Mouse (Mus musculus): Measurements from ENCODE around the gene Ogfrl1.
"Not testable (repeated sequence)": the region's sequence is repeated elsewhere in the genome, so short reads cannot be mapped to it uniquely, and the experiment has no call there.

The Ogfrl1 gene

DNA sequence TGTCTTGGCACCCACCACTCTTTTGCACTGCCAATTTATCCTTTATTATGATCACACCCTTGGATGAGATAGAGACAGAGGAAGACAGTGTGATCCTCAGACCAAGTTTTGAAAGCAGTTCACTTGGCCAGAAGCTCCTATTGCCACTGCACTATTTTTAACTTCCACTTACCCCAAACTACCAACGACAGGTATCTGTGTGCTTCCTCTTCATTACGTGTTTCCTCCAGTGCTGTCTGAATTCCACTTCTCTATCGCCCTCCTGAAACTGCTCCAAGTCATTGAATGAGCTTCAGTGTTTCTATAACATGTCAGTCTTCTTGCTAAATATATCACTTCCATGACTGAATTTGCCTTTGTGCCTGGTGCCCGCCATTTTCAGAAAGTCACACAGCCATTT, at the start of gene Ogfrl1:
Gene Ogfrl1 (minus strand): TSS at position 150 of the 400 bp plus-strand sequence.
- DNase-seq (ENCODE audit: low read depth) = no peak

DNA sequence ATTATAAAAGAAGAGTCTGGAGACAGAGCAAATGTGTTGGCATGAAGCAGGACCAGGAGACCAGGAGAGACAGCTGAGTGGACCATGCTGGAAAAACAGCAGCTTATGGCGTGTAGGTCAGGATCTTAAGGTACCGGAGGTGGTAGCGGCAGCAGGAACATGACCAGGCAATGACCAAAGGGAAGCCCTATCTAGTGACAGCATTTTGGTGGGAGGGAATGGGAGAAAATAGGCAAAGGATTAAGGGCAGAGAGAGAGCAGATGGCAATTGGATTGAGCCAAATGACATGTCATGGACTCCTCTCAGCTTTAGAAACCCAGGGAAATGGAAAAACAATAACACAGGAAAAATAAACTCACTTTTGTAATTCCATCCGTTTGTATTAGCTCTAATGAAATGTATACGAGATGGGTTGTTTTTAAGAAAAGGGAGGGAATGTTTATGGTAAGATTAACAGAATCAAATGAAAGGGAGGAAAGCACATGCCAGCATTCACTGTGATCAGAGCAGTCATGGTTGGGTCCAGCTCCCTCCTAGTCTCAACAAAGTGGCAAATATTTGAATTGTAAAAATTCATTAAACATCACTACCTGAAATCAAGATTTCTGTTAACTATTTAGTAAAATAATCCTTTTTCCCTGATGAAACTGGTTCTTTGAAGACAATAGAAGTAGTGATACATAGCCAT, 48.3 kb upstream of the Ogfrl1 start:
- no peak for DNase-seq (ENCODE audit: low read depth)

DNA sequence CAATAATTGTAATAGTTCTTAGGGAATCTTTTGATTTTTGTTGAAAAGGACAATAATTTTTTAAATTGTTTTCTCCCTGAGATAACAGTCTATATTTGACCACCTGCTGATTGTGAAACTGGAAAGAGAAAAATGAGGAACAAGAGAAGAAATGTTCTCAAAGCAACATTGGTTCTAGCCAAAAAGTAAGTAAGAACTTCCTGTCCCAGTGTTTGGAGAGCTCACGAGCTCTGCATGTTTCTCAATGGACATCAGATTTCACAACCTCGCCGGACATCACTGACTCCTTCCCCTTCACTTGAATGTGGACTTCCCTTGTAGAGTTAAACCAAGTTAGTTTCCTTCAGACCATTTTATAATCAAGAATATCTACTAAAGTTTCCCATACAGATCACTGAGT, 36.0 kb upstream of the Ogfrl1 start:
- DNase-seq (ENCODE audit: low read depth) = no peak

DNA sequence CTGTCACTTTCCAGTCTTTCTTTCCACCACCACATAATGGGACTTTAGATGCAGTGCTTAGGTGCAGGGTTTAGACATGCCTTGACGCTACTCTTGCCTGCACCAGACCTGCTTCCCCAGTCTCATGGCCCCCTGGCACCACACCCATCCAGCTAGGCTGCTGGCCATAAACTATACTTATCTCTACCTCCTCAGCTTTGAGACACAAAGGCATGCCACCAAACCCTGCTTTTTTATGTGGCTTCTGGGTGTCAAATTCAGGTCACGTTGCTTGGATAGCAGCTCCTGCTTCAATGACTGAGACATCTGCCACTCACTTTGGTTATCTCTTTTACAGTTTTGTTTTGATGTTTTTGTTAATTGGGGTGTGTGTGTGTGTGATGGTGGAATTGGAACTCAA, 28.9 kb upstream of the Ogfrl1 start:
- no peak for DNase-seq (ENCODE audit: low read depth)

DNA sequence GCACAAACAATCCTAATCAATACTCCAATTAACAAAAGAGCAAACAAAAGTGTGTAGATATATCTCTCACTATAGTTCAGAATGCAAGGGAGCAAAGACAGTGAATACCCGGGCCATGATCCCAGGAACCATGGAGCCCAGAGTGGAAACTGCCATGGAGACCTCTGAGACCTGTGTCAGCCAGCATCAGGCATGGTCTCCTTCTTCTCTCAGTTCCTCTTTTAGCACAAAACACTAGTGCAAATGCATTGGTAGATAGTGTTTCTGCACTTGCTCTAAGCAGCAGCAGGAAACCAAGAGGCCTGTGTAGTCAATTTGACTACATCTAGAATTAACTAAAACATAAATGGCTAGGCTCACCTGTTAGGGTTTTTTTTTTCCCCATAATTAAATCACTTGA, 21.4 kb upstream of the Ogfrl1 start:
- no peak for DNase-seq (ENCODE audit: low read depth)

DNA sequence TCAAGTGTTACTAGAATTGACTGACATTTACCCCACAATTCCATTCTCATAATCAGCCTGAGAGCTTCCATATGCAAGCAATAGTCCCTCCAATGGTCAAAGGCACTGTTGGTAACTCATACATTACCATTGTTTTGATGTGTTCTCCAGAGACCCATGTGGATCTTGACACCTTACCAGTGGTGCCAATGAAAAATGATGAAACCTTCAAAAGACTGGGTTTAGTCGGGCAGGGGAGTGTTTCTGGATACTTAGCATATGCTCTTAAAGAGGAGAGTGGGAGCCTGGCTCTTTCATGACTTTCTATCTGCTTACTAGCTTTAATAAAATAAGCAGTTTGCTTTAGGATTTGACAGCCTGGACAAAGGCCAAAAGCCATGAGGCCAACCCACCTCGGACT, 20.5 kb upstream of the Ogfrl1 start:
- DNase-seq (ENCODE audit: low read depth) = no peak

DNA sequence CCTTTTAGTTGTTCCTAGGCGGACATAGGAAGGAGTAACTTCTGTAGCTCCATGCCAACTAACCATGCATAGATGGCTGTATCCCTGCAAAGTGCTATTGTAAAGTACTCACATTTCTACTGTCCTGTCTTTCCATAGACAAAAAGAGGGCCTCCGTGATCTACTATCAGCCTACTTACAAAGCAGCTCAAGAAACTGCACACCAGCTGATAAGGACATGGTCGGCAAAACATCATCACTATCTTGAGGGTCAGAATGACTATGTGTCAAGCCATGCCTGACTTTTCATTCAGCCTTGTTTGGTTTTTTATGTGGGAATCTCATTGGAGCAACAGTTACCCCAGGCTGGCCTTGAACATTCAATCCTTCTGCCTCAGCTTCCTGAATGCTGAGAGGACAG, 20.0 kb upstream of the Ogfrl1 start:
- no peak for DNase-seq (ENCODE audit: low read depth)

DNA sequence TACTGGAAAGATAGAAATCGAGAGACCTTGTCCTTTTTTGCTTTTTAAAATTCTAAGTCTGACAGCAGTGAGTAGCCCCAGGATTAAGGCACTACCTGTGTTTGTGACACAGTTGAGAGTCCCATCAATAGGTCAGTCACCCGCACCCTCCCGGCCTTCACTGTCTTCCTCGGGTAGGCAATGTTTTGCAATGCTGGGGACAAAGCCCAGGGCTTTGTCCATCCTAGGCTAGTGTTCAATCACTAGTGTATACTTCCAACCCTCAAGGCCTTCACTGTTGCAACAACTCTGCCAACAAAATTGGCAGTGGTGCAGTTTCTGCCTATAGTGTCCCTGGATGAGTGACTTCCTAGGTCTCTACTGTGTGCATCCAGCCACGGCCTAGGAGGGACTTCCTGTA, 14.0 kb upstream of the Ogfrl1 start:
- no peak for DNase-seq (ENCODE audit: low read depth)

DNA sequence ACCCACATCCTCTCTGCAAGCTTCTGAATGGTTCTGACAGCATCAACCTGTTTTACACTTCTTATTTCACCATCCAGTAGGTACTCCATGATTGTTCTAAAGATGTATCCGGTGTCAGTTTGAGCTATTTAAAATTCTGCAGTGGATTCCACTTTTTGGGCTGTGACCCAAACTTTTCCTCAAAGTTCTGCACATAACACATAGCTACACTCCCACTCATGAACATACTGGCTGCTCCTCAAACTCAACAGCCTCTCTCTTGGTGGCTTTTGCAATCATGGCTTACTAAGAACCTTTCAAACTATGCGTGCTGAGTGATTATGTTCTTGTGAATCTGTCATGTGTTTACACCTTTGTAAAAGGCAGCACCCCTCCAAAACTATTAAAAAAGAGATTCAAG, 12.4 kb upstream of the Ogfrl1 start:
- no peak for DNase-seq (ENCODE audit: low read depth)

DNA sequence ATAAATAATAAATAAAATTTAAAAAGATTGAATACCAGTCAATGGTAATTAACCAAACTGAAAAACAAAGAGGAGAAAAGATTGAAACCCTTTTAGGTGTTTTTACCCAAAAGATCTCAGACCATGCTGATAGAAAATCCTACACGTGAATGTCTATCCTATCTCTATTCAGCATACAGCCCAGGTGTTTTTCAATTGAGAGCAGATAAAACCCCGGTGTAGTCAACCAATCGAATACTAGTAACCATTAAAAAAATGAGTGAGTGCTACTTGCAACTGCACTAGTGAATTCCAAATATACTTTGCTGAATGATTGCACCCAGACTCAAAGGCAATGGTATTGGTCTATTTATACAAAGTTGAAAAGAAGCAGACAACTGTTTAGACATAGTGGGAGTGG, 4.8 kb upstream of the Ogfrl1 start:
- DNase-seq (ENCODE audit: low read depth) = no peak

DNA sequence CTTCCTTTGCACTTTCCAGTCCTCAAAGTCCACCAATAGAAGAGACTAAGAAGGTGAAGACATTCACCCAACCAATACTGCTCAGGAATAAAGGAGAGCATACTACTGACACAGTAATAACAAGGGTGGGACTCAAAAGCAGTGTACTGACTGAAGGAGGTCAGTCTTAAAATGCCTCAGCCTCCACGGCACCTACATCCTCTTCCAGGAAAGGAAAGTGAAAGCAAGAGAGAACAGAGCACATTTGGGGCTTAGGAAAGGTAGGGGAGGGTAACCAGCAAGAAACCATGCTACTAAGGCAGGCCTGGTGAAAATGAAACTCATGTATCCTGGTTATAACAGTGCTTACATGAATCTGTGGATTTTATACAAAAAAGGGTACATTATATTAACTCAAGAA, 2.0 kb upstream of the Ogfrl1 start:
- peak; percentile 43 for DNase-seq (ENCODE audit: low read depth)

DNA sequence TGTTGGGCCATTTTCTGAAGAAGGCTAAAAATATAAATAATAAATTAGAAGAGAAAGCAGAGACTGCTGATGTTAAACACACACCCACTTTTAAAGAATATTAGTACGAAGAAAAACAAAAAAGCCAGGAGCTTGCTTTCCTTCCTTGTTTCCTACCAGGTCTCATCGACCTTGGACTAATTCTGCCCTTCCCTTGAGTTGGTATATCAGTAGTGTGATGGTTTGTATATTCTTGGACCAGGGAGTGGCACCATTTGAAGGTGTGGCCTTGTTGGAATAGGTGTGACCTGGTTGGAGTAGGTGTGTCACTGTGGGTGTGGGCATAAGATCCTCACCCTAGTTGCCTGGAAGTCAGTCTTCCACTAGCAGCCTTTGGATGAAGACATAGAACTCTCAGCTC, 3.2 kb downstream of the Ogfrl1 start:
- DNase-seq (ENCODE audit: low read depth) = not testable (repeated sequence)

DNA sequence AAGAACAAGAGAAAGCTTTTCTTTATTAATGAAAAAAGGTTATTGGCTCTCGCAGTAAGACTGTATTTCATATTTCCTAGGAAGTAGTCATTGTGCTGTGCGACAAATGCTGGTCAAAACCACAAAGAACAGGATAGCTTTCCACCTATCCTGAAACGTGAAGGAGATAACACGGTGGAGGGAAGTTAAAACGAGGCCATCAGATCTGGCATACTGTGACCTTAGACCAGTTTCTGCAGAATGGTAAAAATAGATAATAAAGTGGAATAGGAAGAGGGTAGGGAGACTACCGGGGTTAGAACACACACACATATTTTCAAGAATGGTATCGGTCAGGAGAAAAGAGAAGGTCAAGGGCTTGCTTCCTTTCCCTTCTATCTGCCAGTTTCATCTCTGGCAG, 5.8 kb downstream of the Ogfrl1 start:
- no peak for DNase-seq (ENCODE audit: low read depth)

DNA sequence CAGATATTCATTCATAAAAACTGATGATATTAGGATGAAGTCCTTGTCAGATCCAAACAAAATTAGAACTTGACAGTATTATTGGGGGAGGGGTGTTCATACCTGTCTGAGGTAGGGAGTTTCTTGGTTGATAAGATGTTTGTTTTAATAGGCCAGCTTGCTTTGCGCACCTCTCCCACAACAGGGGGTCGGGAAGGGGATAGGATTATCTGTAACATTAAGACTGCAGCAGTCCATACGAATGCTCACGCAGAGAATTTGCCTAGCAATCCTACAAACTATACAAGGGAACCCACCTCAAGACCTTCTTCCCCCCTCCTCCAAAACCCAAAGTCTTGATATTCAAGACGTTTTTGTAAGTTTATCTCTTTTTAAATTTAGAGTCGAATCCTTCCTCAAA, 13.2 kb downstream of the Ogfrl1 start:
- no peak for DNase-seq (ENCODE audit: low read depth)

DNA sequence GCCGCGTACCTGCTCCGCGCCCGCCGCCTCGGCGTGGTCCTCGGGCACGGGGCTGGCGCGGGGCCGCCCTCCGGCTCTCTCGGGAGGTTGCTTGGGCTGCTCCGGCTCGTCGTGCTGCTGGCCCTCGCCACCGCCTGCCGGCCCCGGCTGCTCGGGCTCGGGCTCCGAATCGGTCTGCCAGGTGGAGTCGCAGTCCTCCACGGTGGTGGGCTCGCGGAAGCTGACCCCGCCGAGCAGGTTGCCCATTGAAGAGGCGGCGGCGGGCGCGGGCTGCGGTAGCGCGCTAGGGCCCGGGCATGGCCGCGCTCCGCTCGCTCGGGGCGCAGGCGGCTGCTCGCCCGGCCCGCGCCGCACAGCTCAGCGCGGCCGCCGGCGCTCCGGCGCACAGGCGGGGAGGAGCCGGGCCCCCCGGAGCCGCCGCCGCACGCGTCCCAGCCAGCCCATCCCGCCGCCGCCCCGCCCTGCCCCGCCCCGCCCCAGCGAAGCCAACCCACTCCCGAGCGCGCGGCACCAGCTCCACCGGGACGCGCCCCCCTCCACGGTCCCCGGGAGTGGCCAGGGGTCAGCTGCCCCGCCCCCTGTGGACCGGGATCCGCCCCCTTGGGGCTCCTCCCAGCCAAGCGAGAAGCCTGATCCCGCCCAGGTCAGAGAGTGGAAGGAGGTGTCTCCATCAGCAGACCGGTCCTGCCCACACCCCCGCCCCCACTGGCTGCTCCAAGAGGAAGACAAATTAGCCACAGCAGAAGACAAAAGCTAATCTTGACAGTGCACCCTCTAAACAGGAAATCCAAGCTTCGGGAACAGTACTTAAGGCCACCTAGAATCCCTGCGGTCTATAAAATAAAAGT, 14.5 kb downstream of the Ogfrl1 start:
- peak; percentile 47 for DNase-seq (ENCODE audit: low read depth)

DNA sequence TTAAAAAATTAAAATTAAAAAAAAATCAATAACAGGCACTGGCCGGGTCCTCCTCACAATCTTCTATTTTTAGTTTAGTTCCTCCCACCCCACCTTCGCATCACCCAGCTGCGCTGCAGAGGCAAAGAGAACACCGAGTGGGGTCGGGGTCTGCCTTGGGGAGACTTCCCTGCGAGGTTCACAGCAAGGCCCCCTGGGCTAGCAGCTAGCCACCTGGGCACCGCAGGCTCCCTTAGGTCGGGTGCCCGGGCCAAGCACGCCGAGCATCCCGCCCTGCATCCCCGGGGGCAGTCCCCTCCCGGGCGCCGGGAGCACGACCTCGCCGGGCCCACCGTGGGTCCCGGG, 15.1 kb downstream of the Ogfrl1 start:
- no peak for DNase-seq (ENCODE audit: low read depth)

DNA sequence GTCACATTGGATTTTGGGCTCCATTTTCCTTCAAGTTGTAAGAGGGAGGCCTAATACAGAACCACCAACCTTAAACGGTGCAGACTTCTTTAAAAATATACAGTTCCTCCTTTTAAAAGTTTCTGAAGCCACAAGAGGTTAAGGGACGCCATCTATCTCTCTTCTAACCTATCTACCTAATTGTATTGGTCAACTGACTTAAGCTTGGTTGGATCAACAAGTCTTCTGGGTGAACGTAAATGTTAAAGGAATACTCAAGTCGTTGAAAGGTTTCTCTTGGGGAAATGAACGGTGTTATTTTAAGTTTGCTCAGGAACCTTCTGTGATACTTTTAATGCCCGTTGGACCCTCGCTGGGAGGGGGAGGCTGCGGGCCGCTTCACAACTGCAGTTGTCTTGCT, 15.5 kb downstream of the Ogfrl1 start:
- DNase-seq (ENCODE audit: low read depth) = no peak

DNA sequence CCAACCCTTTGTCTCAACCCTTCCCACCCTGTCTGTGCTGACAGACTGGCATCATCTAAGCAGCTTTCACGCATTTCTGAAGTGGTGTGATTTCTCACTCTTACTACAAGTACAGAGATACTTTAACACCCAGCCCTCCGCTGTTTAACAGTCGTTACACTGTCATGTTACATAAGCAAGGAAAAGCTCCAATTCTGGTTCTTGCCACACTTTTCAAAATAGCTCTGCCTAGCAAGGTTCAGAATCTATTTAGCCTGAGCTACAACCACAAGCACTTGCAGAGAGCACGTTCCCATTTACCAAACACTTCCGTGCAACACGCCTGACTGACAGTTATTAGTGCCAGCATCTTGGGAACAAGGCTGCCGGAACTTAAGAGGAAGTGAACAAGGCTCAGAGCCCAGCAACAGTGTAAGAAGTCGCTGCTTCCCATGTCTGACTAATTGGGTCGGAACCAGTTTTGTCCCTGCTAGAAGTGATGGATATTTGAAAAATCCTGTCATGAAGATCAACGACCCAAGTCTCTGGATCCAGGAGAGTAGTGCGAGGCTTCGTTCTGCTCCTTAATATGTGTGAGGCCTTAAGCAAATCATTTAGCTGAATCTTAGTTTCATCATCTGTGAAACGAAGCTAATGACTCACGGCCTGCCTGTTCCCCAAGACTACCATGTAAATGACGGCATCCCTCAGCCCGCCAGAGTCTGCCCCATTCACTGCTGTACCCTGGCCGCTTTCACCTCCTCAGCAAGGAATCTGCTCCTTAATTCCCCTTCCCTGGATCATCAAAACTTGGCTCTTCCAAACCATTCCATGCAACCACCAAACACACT, 17.4 kb downstream of the Ogfrl1 start:
- DNase-seq (ENCODE audit: low read depth) = no peak

DNA sequence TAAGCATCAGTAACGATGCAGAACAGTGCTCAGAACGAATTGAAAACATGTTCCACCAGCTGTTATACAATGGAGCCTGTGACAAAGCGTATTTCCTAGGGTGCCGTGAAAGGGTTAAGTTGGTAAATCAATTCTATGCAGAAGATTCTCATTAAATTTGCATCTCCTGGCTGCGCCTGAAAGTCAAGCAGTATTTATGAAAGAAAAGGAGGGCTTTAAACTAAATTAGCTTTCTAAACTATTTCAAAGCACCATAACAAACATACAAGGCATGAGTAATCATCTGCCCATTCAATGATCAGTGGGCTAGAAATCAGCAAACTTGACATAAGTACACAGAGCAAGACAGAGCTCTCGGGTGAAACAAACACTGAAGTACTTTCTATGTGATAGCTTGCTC, 18.3 kb downstream of the Ogfrl1 start:
- DNase-seq (ENCODE audit: low read depth) = no peak

DNA sequence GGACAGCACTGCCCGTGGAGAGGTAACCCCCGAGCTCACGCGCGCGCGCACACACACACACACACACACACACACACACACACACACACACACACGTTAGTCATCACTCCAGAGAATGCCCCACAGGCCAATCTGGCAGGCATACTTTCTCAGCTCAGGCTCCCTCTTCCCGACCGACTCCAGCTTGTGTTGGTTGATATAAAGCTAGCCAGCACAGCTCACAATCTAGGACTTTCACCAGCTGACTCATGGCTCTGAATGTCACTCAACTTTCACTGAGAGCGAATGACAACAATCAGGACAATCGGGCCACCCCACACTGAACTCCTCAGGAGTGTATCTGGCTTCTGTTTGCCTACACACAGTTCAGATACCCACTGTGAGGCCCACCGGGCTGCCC, 20.0 kb downstream of the Ogfrl1 start:
- DNase-seq (ENCODE audit: low read depth) = no peak

DNA sequence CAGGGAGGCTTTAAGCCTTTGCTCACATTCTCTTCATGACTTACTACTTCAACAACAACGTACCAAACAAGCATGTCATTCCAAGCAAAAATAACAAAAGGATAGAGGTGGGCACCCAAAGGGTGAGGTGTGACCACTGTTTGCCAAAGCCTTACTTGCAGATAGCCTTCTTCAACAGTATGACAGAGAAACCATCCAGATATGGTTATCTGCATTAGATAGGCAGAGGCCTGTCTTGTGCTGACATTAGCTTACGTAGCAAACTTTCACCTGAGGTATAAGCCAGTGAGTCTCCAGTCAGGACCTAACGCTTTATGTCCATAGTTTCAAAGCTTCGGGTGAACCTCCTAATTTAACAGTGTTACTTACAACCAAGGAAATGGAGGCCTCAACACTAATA, 23.4 kb downstream of the Ogfrl1 start:
- DNase-seq (ENCODE audit: low read depth) = no peak

DNA sequence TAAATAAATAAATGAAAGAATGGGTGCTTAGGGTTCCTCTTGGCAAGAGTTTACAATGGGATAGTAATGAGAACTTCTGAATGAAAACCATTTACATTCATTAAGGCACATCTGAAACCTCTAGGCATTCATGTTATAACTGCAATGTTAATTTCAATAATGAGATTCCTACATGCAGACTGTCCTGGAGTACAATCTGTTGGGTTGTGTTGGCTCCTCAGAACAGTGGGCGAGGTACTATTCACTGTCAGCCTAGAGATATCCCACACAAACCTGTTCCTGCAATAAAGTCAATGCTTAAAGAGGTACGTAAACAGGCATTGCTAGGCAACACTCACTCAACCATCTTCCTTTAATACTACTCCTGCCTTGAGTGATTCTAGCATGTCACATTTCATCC, 32.0 kb downstream of the Ogfrl1 start:
- no peak for DNase-seq (ENCODE audit: low read depth)

DNA sequence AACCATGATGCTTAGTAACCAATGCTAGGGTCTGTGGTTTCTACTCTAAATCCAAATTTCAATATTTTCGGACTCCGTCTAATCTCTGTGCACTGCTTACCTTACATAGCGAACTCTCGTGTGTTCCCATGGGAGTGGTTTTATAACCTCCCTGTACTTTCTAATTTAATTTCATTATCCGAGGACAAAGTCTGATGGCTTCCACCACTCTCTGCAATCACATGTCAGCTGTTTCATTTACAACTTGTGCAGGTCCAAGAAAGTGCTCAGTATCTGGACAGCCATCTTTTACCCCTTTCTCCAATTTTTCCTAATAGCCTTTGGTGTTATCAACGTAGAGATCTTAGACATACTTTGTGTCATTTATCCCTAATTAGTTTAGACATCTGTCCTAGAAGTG, 44.7 kb downstream of the Ogfrl1 start:
- DNase-seq (ENCODE audit: low read depth) = no peak
